Mouse (Mus musculus) spleen, adult 2 months (tissue): ENCODE measurements around the gene Scarf2. TPM values are rescaled to one million over a fixed set of nuclear protein-coding genes. Genes with fewer than 3 reads are reported as not detected.

ENCODE experiments used
- DNase-seq, 2 experiments: peaks; one replicate each; pipeline versions ENCODE4 v3.0.0 to v3.0.0-alpha.2; 2012 to 2021; ENCODE audit warnings: low spot score in 2 of 2, low read depth in 1 of 2
- H3K27ac ChIP-seq: fragments of 200-500 bp; 2 replicates; pipeline ENCODE4 v1.5.1; 2012; ENCODE audit warnings: low read length, inconsistent platforms; ENCODE audit not compliant: insufficient read depth
- H3K27me3 ChIP-seq: fragments of 200-500 bp; 2 replicates; pipeline ENCODE4 v1.6.1; 2012; ENCODE audit warnings: mild to moderate bottlenecking, moderate library complexity, low read length, inconsistent platforms; ENCODE audit not compliant: control insufficient read depth, insufficient read depth
- H3K36me3 ChIP-seq: fragments of 200-500 bp; 2 replicates; pipeline ENCODE4 v1.6.1; 2012; ENCODE audit warnings: mild to moderate bottlenecking, low read length, inconsistent platforms; ENCODE audit not compliant: control insufficient read depth, insufficient read depth
- H3K4me1 ChIP-seq: fragments of 200-500 bp; 2 replicates; pipeline ENCODE4 v1.6.1; 2011; ENCODE audit warnings: inconsistent platforms; ENCODE audit not compliant: control insufficient read depth, insufficient read depth, insufficient read length
- H3K4me3 ChIP-seq: fragments of 200-500 bp; 2 replicates; pipeline ENCODE4 v1.5.1; 2011; ENCODE audit warnings: mild to moderate bottlenecking, inconsistent platforms; ENCODE audit not compliant: insufficient read depth, insufficient read length; ENCODE audit errors: extremely low read depth
- CTCF ChIP-seq: fragments of 200-500 bp; IDR thresholded peaks from 2 replicates; pipeline ENCODE4 v1.5.1; 2011; ENCODE audit warnings: mild to moderate bottlenecking, inconsistent platforms; ENCODE audit not compliant: insufficient read depth, insufficient read length, insufficient replicate concordance; ENCODE audit errors: extremely low read depth
- POLR2A ChIP-seq: fragments of 200-500 bp; IDR thresholded peaks from 2 replicates; pipeline ENCODE4 v1.6.1; 2011; ENCODE audit warnings: low read depth, low read length, inconsistent platforms
- WGBS: fragments of 180-500 bp; shearing (Covaris S2); methylation state at CpG from one replicate; pipeline ENCODE4 v1.1.7; 2018; 5-methylcytosine and 5-hydroxymethylcytosine counted together
- polyA plus RNA-seq: library from polyadenylated mRNA; depleted of rRNA; stranded (reverse); fragments of >200 nt; gene quantifications from 2 replicates; pipeline ENCODE4 v1.2.3, GENCODE M21; 2012

Scarf2 gene
- polyA plus RNA-seq, 1 experiment = 27.6 TPM

DNA sequence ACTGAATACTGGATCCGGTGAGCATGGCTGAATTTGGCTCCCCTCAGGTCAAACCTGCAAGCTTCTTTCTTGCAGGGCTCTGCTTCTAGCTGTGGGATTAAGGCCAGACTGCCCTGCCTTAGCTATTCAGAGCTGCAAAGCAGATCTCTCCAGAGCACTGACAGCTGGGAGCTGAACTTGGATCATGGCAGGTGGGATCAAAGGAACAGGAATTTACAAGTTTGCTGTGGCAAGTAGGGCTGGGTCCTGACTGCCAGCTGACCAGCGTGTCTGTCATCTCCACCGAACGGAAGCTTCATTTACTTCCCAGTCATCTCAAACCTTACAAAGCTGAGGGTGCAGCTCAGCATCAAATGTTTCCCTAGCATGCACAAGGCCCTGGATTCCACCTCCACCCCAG, 18.9 kb upstream of the Scarf2 start:
- TF ChIP-seq POLR2A = no peak
- WGBS = 72% methylated on average over 4 of the region's 4 CpGs
- Histone ChIP-seq H3K4me3 (no peak overlapping the region), H3K4me1 (no peaks in the 10 kb centered on the region), H3K27ac (no peak overlapping the region), H3K27me3 (no peaks in the 10 kb centered on the region), H3K36me3 (peaks cover 6% of the 10 kb centered on the region)
- DNase-seq = no peak

DNA sequence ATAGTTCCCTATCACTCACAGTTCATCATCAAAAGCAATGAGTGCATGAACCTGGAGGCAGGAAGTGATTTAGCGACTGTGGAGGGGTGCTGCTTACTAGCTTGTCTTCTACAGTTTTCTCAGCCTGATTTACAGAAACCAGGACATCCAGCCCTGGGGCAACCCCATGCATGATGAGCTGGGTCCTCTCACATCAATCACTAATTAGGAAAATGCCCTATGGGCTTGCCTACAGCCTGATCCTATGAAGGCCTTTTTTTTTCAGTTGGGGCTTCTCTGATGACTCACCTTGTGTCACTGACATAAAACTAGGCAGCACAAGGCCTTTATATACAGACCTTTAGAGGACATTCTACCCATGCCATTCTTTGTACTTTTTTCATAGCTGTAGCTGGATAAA, 17.4 kb upstream of the Scarf2 start:
- WGBS = 58% methylated on average over 1 of the region's 1 CpGs
- Histone ChIP-seq H3K36me3 (peaks cover 6% of the 10 kb centered on the region), H3K4me3 (no peak overlapping the region), H3K27me3 (no peaks in the 10 kb centered on the region), H3K4me1 (no peaks in the 10 kb centered on the region), H3K27ac (no peak overlapping the region)
- no peak for DNase-seq
- no peak for TF ChIP-seq CTCF

GRCm38 (mm10) chr16:17785337-17785736, 11.7 kb upstream of the Scarf2 start:
- no peak overlapping the region for H3K27ac ChIP-seq

DNA sequence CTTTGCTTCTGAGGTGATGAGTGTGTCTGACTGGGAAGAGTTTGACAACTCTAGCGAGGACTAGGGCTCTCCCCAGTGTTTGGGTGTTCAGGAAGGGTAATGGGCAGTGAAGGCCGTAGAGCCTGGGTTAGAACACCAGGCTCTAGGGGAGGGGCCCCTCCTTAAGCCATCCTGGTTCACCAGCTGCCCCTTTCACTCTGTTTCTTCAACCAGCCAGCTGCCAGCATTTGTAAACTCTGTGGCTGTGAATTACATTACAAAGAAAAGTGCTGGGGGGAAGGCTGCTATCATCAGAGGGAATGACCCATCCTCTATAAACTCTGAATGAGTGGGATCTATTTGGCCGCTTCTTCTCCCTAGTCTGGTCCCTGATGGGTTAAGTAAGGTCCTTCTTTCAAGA, 4.4 kb upstream of the Scarf2 start:
- Histone ChIP-seq H3K4me1 (peaks cover 6% of the 10 kb centered on the region; the same call in 1 of the 2 replicates), H3K4me3 (no peak overlapping the region), H3K27me3 (peaks cover 9% of the 10 kb centered on the region), H3K36me3 (peaks cover 5% of the 10 kb centered on the region), H3K27ac (no peak overlapping the region)
- WGBS = 89% methylated on average over 3 of the region's 3 CpGs
- DNase-seq = no peak
- TF ChIP-seq POLR2A (no peak), CTCF (no peak)

More at GRCm38 (mm10) chr16:17785337-17785736, 11.7 kb upstream of the Scarf2 start:
- DNase-seq = no peak
- Histone ChIP-seq H3K36me3 (peaks cover 5% of the 10 kb centered on the region), H3K27me3 (no peaks in the 10 kb centered on the region), H3K4me3 (no peak overlapping the region), H3K4me1 (no peaks in the 10 kb centered on the region)
- TF ChIP-seq POLR2A (no peak), CTCF (no peak)
- 80% methylated on average over 3 of the region's 3 CpGs for WGBS

DNA sequence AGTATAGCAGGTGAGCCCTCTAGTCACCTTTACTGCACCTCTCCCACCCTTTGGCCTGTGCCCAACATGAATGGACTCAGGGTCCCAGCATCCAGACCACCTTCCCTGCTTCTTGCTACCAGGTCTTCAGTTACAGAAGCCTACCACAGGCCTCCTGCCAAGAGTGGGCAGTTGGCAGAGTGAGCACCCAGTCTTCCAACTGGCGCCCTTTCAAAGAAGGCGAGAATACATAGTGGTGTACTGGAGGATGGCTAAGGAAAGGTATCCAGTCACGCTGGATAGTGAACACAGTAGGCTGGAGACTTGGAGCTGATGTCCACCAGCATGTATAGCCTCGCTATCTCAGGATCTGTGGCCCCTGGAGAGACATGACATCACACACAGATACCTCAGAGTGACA, 3.0 kb upstream of the Scarf2 start:
- TF ChIP-seq POLR2A = no peak
- TF ChIP-seq CTCF = no peak
- no peak overlapping the region for H3K27ac ChIP-seq
- peaks cover 16% of the 10 kb centered on the region for H3K27me3 ChIP-seq
- H3K4me1 ChIP-seq = peaks cover 6% of the 10 kb centered on the region; the same call in 1 of the 2 replicates
- WGBS = 91% methylated on average over 4 of the region's 4 CpGs
- no peak overlapping the region for H3K4me3 ChIP-seq
- no peak for DNase-seq
- peaks cover 3% of the 10 kb centered on the region; the same call in 1 of the 2 replicates for H3K36me3 ChIP-seq

DNA sequence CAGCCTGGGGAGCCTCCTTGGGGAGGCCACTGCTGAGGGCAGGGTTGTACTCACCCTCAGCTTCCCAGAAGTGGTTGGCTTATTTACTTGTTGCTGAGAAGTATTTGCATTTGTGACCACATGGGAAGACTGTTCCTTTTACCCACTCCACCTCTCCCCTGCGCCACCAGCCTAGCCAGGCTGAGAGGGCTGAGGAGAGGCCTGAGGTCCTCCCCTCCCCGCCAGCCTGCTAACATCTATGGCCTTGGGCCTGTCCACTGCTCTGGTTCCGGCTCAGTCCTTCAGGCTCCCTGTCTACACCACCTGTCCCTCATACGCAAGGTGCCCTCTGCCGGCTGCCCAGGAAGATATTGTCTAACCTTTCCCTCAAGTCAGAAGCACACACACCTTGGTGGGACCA, 1.4 kb upstream of the Scarf2 start:
- WGBS = 87% methylated on average over 5 of the region's 5 CpGs
- H3K36me3 ChIP-seq = no peaks in the 10 kb centered on the region
- no peak for TF ChIP-seq POLR2A
- no peak for TF ChIP-seq CTCF
- no peak overlapping the region for H3K4me3 ChIP-seq
- peaks cover 6% of the 10 kb centered on the region; the same call in 1 of the 2 replicates for H3K4me1 ChIP-seq
- DNase-seq = no peak
- no peak overlapping the region for H3K27ac ChIP-seq
- peaks cover 21% of the 10 kb centered on the region for H3K27me3 ChIP-seq

- H3K27me3 ChIP-seq = peaks cover 23% of the 10 kb centered on the region
- no peak overlapping the region for H3K27ac ChIP-seq
- no peaks in the 10 kb centered on the region for H3K36me3 ChIP-seq
- peaks cover 6% of the 10 kb centered on the region; the same call in 1 of the 2 replicates for H3K4me1 ChIP-seq
- TF ChIP-seq POLR2A = no peak
- no peak for TF ChIP-seq CTCF
- no peak overlapping the region for H3K4me3 ChIP-seq
- DNase-seq = no peak
Observed at GRCm38 (mm10) chr16:17796519-17796918, 563 bp upstream of the Scarf2 start.
